Mouse (Mus musculus) midbrain, embryonic 12.5 days (tissue): ENCODE measurements around the gene Gosr2. TPM values are rescaled to one million over a fixed set of nuclear protein-coding genes. Genes with fewer than 3 reads are reported as not detected.

Source experiments
- ATAC-seq: fragments of 200-750 bp; cut with Nextera tagmentation; 2 replicates; pipeline ENCODE4 v1.8.0; 2017; ENCODE audit warnings: low read depth, moderate TSS enrichment, moderate library complexity; ENCODE audit not compliant: low FRiP score
- H3K27ac ChIP-seq: fragments of 300-500 bp; sonication (generic); replicated peaks from 2 replicates; pipeline ENCODE4 v1.5.1; 2016; ENCODE audit warnings: mild to moderate bottlenecking
- H3K27me3 ChIP-seq: fragments of 300-500 bp; sonication (generic); 2 replicates; pipeline ENCODE4 v1.6.1; 2016; ENCODE audit warnings: mild to moderate bottlenecking
- H3K36me3 ChIP-seq: fragments of 300-500 bp; sonication (generic); 2 replicates; pipeline ENCODE4 v1.6.1; 2016
- H3K4me1 ChIP-seq: fragments of 300-500 bp; sonication (generic); 2 replicates; pipeline ENCODE4 v1.6.1; 2016
- H3K4me2 ChIP-seq: fragments of 300-500 bp; sonication (generic); replicated peaks from 2 replicates; pipeline ENCODE4 v1.6.1; 2016; ENCODE audit warnings: mild to moderate bottlenecking, moderate library complexity
- H3K4me3 ChIP-seq: fragments of 300-500 bp; sonication (generic); 2 replicates; pipeline ENCODE4 v1.5.1; 2016; ENCODE audit warnings: mild to moderate bottlenecking
- H3K9ac ChIP-seq: fragments of 300-500 bp; sonication (generic); replicated peaks from 2 replicates; pipeline ENCODE4 v1.6.1; 2016; ENCODE audit warnings: mild to moderate bottlenecking, moderate library complexity
- H3K9me3 ChIP-seq: fragments of 300-500 bp; sonication (generic); 2 replicates; pipeline ENCODE4 v1.6.1; 2016; ENCODE audit warnings: mild to moderate bottlenecking
- WGBS: fragments of 180-500 bp; shearing (Covaris S2); methylation state at CpG from one replicate; pipeline ENCODE4 v1.1.7; 2016; 5-methylcytosine and 5-hydroxymethylcytosine counted together
- polyA plus RNA-seq: library from polyadenylated mRNA; unstranded; fragments of >200 nt; fragmentation: Nextera tagmentation; extraction: Ambion mirVana; gene quantifications from 2 replicates; pipeline ENCODE4 v1.2.1, GENCODE M21; 2016

Gosr2 gene
- polyA plus RNA-seq, 1 experiment from 2014 or later, result 92.0 TPM

DNA sequence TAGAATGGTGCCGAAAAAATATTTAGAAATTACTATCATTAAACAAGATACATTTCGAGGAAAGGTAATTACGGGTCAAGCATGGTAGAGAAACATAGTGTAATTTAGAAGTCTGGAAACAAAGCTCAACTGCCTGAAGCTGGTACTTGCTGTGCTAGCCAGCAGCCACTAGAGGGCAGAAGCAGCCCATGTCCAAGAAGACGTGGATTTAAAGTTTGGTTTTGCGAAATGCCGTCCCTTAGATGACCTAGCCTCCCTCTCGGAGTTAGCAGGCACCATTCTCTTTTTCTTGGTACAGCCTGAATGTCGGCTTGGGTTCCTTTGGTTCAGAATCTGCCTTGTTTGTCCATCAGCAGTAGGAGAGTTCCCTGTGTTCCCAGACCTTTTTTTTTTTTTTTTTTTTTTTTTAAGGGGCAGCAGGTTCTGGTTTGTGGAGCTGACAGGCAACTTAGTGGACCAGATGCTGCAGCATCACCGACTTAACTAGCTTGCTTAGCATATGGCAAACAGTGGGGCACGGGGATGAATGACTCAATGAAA, 58.2 kb downstream of the Gosr2 start:
- Histone ChIP-seq H3K4me1 (no peaks in the 10 kb centered on the region), H3K36me3 (no peaks in the 10 kb centered on the region), H3K4me3 (no peak overlapping the region), H3K9ac (no peak overlapping the region), H3K4me2 (peak overlapping the region; percentile 24; the same call in 1 of the 2 replicates), H3K27ac (no peak overlapping the region), H3K27me3 (peaks cover 30% of the 10 kb centered on the region), H3K9me3 (no peaks in the 10 kb centered on the region)
- ATAC-seq, result no peak
- 6% methylated on average over 10 of the region's 10 CpGs for WGBS

DNA sequence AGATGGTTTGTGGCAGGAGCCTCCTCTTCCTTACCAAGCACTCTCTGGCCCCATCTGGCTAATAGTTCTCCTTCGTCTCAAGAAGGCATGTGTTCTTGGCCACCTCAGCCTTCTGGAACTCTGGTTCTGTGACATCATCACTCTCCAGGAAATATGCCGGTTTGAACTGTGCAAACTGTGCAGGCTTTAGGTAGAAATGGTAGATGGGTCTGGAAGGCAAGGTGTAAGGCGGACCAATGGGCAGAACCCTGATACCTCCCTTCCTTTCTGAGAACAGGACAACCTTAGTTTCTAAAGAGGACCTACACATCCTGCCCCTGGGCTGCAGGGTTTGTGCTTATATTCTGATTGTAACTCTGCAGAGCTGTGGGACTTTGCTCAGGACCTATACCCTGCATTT, 58.9 kb downstream of the Gosr2 start, which contains the start of gene Lyzl6:
Lyzl6 (minus strand) TSS at position 101 of the 400 bp plus-strand sequence.
- Histone ChIP-seq H3K27me3 (peaks cover 30% of the 10 kb centered on the region), H3K9ac (no peak within 1 kb of the TSS), H3K4me1 (no peaks in the 10 kb centered on the region), H3K9me3 (no peaks in the 10 kb centered on the region), H3K4me3 (no peak within 1 kb of the TSS), H3K27ac (no peak within 1 kb of the TSS), H3K36me3 (no peaks in the 10 kb centered on the region), H3K4me2 (peak within 1 kb of the TSS; percentile 24; the same call in 1 of the 2 replicates)
- no peak for ATAC-seq
- WGBS, result 82% methylated on average over 3 of the region's 3 CpGs

DNA sequence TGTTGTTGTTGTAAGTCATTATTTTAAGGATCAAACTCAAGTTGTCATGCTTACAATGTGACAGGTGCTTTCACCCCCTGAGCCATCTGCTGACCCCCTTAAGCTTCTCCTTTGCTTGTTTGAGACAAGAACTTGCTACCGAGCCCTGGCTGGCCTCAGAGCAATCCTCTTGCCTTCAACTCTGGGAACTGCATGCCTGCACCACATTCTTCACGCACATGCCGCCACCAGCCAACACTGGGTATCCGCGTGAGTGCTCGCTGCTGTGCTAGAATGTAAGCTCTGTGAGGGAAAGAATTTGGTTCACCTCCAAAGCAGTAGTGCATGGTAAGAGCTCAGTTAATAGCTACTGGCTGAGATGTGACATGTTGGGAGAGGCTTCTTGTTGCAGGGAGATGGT, 61.4 kb downstream of the Gosr2 start:
- Histone ChIP-seq H3K9ac (no peak overlapping the region), H3K36me3 (no peaks in the 10 kb centered on the region), H3K4me1 (no peaks in the 10 kb centered on the region), H3K27ac (no peak overlapping the region), H3K4me3 (no peak overlapping the region), H3K4me2 (no peak overlapping the region), H3K9me3 (no peaks in the 10 kb centered on the region), H3K27me3 (peaks cover 20% of the 10 kb centered on the region)
- WGBS, result 85% methylated on average over 6 of the region's 6 CpGs
- ATAC-seq, result no peak

DNA sequence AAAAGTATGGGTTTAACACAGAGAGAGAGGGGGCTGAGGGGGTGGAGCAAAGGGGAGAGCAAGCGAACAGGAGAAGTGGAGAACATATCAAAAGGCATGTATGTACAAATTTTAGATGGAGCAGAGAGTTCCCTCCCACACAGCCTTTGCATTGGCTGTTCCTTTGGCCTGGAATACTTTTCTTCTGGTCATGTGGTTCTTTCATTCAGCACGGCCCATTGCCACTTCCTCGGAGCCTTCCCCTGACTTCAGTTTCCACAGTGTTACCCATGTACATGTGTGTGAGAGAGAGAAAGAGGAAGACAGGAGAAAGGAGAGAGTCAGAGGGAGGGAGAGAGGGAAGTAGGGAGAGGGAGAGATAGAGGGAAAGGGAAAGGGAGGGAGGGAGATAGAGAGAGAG, 62.2 kb downstream of the Gosr2 start:
- Histone ChIP-seq H3K4me1 (no peaks in the 10 kb centered on the region), H3K4me2 (no peak overlapping the region), H3K27ac (no peak overlapping the region), H3K27me3 (peaks cover 16% of the 10 kb centered on the region), H3K9ac (no peak overlapping the region), H3K4me3 (no peak overlapping the region), H3K36me3 (no peaks in the 10 kb centered on the region), H3K9me3 (no peaks in the 10 kb centered on the region)
- 78% methylated on average over 3 of the region's 3 CpGs for WGBS
- ATAC-seq, result no peak

GRCm38 (mm10) chr11:103634806-103635205, 62.9 kb downstream of the Gosr2 start:
- no peaks in the 10 kb centered on the region for H3K4me1 ChIP-seq
- H3K4me2 ChIP-seq, result no peak overlapping the region
- H3K36me3 ChIP-seq, result no peaks in the 10 kb centered on the region
- H3K9me3 ChIP-seq, result no peaks in the 10 kb centered on the region
- H3K4me3 ChIP-seq, result no peak overlapping the region
- 91% methylated on average over 7 of the region's 7 CpGs for WGBS
- H3K9ac ChIP-seq, result no peak overlapping the region
- peaks cover 12% of the 10 kb centered on the region for H3K27me3 ChIP-seq
- H3K27ac ChIP-seq, result no peak overlapping the region
- ATAC-seq, result no peak

GRCm38 (mm10) chr11:103627453-103627852, 70.2 kb downstream of the Gosr2 start:
- 85% methylated on average over 23 of the region's 23 CpGs for WGBS
- no peaks in the 10 kb centered on the region for H3K4me1 ChIP-seq
- H3K27me3 ChIP-seq, result peaks cover 3% of the 10 kb centered on the region; the same call in 1 of the 2 replicates
- H3K9me3 ChIP-seq, result no peaks in the 10 kb centered on the region
- no peak overlapping the region for H3K4me3 ChIP-seq
- no peak for ATAC-seq
- no peak overlapping the region for H3K9ac ChIP-seq
- no peaks in the 10 kb centered on the region for H3K36me3 ChIP-seq
- H3K27ac ChIP-seq, result no peak overlapping the region
- H3K4me2 ChIP-seq, result no peak overlapping the region

Other genes starting within 250 kb of the Gosr2 start
- gene Lrrc37a, start 193.3 kb downstream of the Gosr2 start, polyA plus RNA-seq, result not detected in 2 replicates
- gene Gm884, start 76.8 kb downstream of the Gosr2 start, polyA plus RNA-seq, result not detected in 2 replicates
- not detected in 2 replicates for gene Lyzl6, start 59.0 kb downstream of the Gosr2 start, polyA plus RNA-seq
- not detected in 2 replicates for gene Rprml, start 48.3 kb downstream of the Gosr2 start, polyA plus RNA-seq
- gene Wnt9b, start 51.9 kb upstream of the Gosr2 start, polyA plus RNA-seq, result 0.72 and 0.84 TPM in 2 replicates
- gene Wnt3, start 76.3 kb upstream of the Gosr2 start, polyA plus RNA-seq, result 16.4 and 21.3 TPM in 2 replicates